Mouse (Mus musculus) kidney, adult 2 months (tissue): ENCODE data around the gene Uvrag.
A peak's percentile ranks its signal among the peaks of the same experiment; 100 is the strongest.

Experiments
- CTCF ChIP-seq: fragments of 200-500 bp; conservative IDR thresholded peaks from 2 replicates; pipeline ENCODE4 v1.5.1; 2011; ENCODE audit warnings: low read depth, mild to moderate bottlenecking, control low read depth, low read length, moderate library complexity, mixed read lengths; ENCODE audit not compliant: insufficient read depth, insufficient read length
- POLR2A ChIP-seq: fragments of 200-500 bp; IDR thresholded peaks from one replicate; pipeline ENCODE4 v1.6.1; 2011; ENCODE audit warnings: low read depth, low read length, control low read depth

DNA sequence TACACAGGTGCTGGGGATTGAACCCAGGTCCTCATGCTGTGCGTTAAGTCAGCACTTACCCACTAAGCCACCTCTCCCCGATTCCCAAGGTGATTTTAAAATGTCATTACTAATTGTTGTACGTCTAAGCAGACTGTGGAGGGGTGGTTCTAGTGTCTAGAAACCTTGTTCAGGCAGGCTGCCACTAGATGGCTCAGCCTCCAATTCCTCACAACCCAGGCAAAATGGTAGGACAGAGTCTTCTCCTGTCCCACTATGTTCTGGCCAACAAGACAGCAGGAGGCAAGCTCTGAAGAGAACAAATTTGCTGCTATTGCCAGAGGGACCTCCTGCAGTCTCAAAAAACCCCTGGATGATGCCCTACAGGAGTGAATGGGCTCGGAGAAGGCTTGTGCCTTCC lies 259.1 kb downstream of the Uvrag start:
- TF ChIP-seq POLR2A (no peak), CTCF (peak; percentile 40; the same call in 1 of the 2 replicates)
